Mouse (Mus musculus) heart, adult 2 months (tissue): ENCODE results near the gene Sbf2. TPM values are rescaled to one million over a fixed set of nuclear protein-coding genes. Genes with fewer than 3 reads are reported as not detected.
"Not testable (repeated sequence)": the region's sequence is repeated elsewhere in the genome, so short reads cannot be mapped to it uniquely, and the experiment has no call there.

ENCODE experiments used
- DNase-seq, 2 experiments: peaks; one replicate each; pipeline ENCODE4 v3.0.0; 2021
- H3K27ac ChIP-seq: fragments of 200-600 bp; 2 replicates; pipeline ENCODE4 v1.8.1; 2022
- H3K27me3 ChIP-seq: fragments of 200-500 bp; 2 replicates; pipeline ENCODE4 v1.6.1; 2012; ENCODE audit warnings: mild to moderate bottlenecking, low read length, inconsistent platforms, mixed read lengths; ENCODE audit not compliant: control insufficient read depth, insufficient read depth
- H3K36me3 ChIP-seq: fragments of 200-500 bp; 2 replicates; pipeline ENCODE4 v1.6.1; 2012; ENCODE audit warnings: low read length, inconsistent platforms; ENCODE audit not compliant: control insufficient read depth, insufficient read depth
- H3K4me1 ChIP-seq: fragments of 200-500 bp; 2 replicates; pipeline ENCODE4 v1.6.1; 2011; ENCODE audit warnings: low read length; ENCODE audit not compliant: control insufficient read depth, insufficient read depth
- H3K4me3 ChIP-seq: fragments of 200-600 bp; 2 replicates; pipeline ENCODE4 v1.8.1; 2022
- H3K79me2 ChIP-seq: fragments of 200-500 bp; replicated peaks from 2 replicates; pipeline ENCODE4 v1.6.1; 2012; ENCODE audit warnings: mild to moderate bottlenecking, inconsistent platforms, low read length, moderate library complexity, mixed read lengths; ENCODE audit not compliant: control insufficient read depth, insufficient read depth
- H3K9ac ChIP-seq: fragments of 200-500 bp; 2 replicates; pipeline ENCODE4 v1.6.1; 2012; ENCODE audit warnings: low read depth, mild to moderate bottlenecking, control low read depth, inconsistent platforms, low read length, mixed read lengths
- CTCF ChIP-seq: fragments of 200-600 bp; IDR thresholded peaks from 2 replicates; pipeline ENCODE4 v1.8.1; 2022; ENCODE audit warnings: antibody characterized with exemption, mild to moderate bottlenecking, moderate library complexity
- EP300 ChIP-seq: fragments of 200-500 bp; IDR thresholded peaks from 2 replicates; pipeline ENCODE4 v1.6.1; 2011; ENCODE audit warnings: low read depth, low read length, control low read depth; ENCODE audit not compliant: insufficient read depth
- POLR2A ChIP-seq: fragments of 200-500 bp; IDR thresholded peaks from 2 replicates; pipeline ENCODE4 v1.6.1; 2011; ENCODE audit warnings: mild to moderate bottlenecking, low read depth, low read length, control low read depth; ENCODE audit not compliant: insufficient read depth
- WGBS: fragments of 180-500 bp; shearing (Covaris S2); methylation state at CpG from one replicate; pipeline ENCODE4 v1.1.7; 2018; 5-methylcytosine and 5-hydroxymethylcytosine counted together
- intact Hi-C: fragments of 180-260 bp; cut with DNase I; formaldehyde crosslinking; loops from one replicate; pipeline ENCODE4 v1.15.1; 2025
- polyA plus RNA-seq: library from polyadenylated mRNA; depleted of rRNA; stranded (reverse); fragments of >200 nt; gene quantifications from 2 replicates; pipeline ENCODE4 v1.2.3, GENCODE M21; 2012
- total RNA-seq, 2 experiments: library from RNA; stranded (reverse); gene quantifications; 2 replicates each; pipeline ENCODE4 v1.2.3; 2021

Sbf2 gene
- total and polyA plus RNA-seq, 3 experiments = 16.1 to 40.4 (median 39.7) TPM

- WGBS = 52% methylated on average over 6 of the region's 6 CpGs
- no peak overlapping the region for H3K9ac ChIP-seq
- no peak overlapping the region for H3K4me3 ChIP-seq
- intact Hi-C loops = loop anchor here (1.0 to 5.0 kb wide), 3 partner anchors 46 to 359 kb away; no protein-coding TSS in a partner anchor
- H3K27ac ChIP-seq = no peak overlapping the region
- H3K27me3 ChIP-seq = no peaks in the 10 kb centered on the region
- H3K79me2 ChIP-seq = no peaks in the 10 kb centered on the region
- no peaks in the 10 kb centered on the region for H3K36me3 ChIP-seq
- H3K4me1 ChIP-seq = peaks cover 14% of the 10 kb centered on the region
- TF ChIP-seq CTCF = no peak
- no peak for TF ChIP-seq POLR2A
- TF ChIP-seq EP300 = no peak
- no peak for DNase-seq
These were observed 31.1 kb upstream of the Sbf2 start for GRCm38 (mm10) chr7:110645859-110646258.

DNA sequence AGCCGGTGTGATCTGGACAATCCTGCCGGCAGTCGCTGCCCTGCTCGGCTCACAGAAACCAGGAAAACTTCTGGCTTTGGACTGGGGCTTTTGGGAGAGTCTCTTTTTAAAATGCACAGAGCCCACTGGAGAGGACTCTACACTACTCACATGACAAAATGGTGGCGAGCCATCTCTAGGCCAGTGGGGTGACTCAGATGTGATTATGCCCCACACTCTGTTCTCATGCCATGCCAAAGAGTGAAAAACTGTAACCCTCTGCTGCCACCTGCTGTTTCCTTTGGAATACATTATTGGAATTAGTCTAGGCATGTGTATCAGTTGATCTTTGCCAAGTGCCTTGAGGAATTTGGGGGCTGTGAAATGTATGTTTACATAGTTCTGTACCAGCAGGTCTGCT, 30.6 kb upstream of the Sbf2 start:
- no peaks in the 10 kb centered on the region for H3K36me3 ChIP-seq
- TF ChIP-seq CTCF (peak; percentile 84), EP300 (0 out of 2 replicates have a peak, but pooled peaks have one; percentile 38), POLR2A (no peak)
- WGBS = 83% methylated on average over 5 of the region's 5 CpGs
- no peak overlapping the region for H3K27ac ChIP-seq
- DNase-seq = peak; percentile 41 to 46
- H3K4me1 ChIP-seq = peaks cover 14% of the 10 kb centered on the region
- H3K27me3 ChIP-seq = no peaks in the 10 kb centered on the region
- intact Hi-C loops = loop anchor here (1.0 to 5.0 kb wide), 3 partner anchors 47 to 358 kb away; no protein-coding TSS in a partner anchor
- H3K4me3 ChIP-seq = no peak overlapping the region
- no peak overlapping the region for H3K9ac ChIP-seq
- no peaks in the 10 kb centered on the region for H3K79me2 ChIP-seq

DNA sequence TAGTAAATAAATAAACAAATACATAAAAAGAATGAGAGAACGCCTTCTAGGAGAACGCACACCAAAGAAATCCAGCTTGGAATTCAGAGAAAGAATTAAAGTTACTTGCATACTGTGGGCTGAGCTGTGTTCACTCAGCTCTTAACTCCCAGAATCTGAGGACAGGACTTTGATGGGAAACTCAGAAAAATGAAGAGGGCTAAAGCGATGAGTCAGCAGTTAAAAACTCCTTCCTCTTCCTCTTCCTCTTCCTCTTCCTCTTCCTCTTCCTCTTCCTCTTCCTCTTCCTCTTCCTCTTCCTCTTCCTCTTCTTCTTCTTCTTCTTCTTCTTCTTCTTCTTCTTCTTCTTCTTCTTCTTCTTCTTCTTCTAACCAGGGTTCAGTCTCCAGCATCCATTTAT, 25.2 kb upstream of the Sbf2 start:
- H3K4me3 ChIP-seq, H3K79me2 ChIP-seq, H3K27me3 ChIP-seq, H3K36me3 ChIP-seq, H3K27ac ChIP-seq, H3K4me1 ChIP-seq, H3K9ac ChIP-seq, DNase-seq: not testable (repeated sequence)
- intact Hi-C loops = loop anchor here (10.0 kb wide), 1 partner anchor 475 kb away; no protein-coding TSS in a partner anchor
- 98% methylated on average over 3 of the region's 3 CpGs for WGBS

- Histone ChIP-seq H3K4me3 (no peak overlapping the region), H3K9ac (no peak overlapping the region), H3K4me1 (no peaks in the 10 kb centered on the region), H3K36me3 (no peaks in the 10 kb centered on the region), H3K27ac (no peak overlapping the region), H3K79me2 (no peaks in the 10 kb centered on the region), H3K27me3 (no peaks in the 10 kb centered on the region)
- no peak for TF ChIP-seq CTCF
- TF ChIP-seq EP300 = no peak
- TF ChIP-seq POLR2A = no peak
- no peak for DNase-seq
- intact Hi-C loops = loop anchor here (10.0 kb wide), 1 partner anchor 475 kb away; no protein-coding TSS in a partner anchor
- WGBS = 75% methylated on average over 11 of the region's 11 CpGs
These were observed 24.7 kb upstream of the Sbf2 start for GRCm38 (mm10) chr7:110639291-110639915.

DNA sequence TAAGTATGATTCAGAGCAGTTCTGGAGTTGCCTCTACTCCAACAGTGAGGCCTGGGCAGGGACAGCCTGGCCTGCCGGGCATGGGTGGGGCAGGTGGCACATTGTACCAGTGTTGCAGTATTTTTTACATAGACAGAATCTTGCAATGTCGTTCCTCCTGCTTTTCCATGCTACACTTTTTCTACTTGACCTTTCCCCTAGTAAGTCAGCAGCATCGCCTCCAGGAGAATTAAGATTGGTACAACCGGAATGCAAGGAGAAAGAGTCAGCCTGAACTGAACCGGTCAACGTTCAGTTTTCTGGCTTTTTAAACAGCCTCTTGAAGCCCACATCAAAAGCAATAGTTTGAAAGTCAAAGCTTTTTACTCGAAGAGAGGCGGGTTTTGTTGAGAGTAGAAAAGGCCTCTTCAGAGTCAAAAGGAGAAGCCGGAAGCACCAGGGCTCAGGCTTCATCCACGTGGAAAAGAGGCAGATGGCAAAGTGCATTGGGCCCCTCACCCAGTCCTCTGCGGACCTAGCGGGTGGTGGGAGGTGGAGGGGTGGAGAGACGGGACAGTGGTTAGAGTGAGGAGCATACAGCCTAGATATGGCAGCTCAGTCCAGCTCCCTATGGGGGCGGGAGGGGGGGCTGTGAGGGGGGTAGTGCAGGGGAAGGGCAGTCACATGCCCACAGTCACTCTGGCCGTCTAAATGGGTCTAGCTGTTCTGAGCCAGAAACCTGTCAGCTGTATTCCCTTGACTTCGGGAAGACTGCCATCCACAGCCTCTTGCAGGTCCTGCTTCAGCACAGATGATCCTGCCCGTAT, 23.8 kb upstream of the Sbf2 start:
- TF ChIP-seq CTCF = peak; percentile 29
- TF ChIP-seq EP300 = no peak
- Histone ChIP-seq H3K27ac (no peak overlapping the region; the same call in 1 of the 2 replicates), H3K79me2 (no peaks in the 10 kb centered on the region), H3K36me3 (no peaks in the 10 kb centered on the region), H3K27me3 (no peaks in the 10 kb centered on the region), H3K4me3 (no peak overlapping the region), H3K9ac (no peak overlapping the region), H3K4me1 (no peaks in the 10 kb centered on the region)
- WGBS = 57% methylated on average over 17 of the region's 17 CpGs
- intact Hi-C loops = loop anchor here (10.0 kb wide), 1 partner anchor 474 kb away; no protein-coding TSS in a partner anchor
- DNase-seq = peak in 1 of 2 experiments; percentile 53

- H3K27me3 ChIP-seq = no peaks in the 10 kb centered on the region
- no peaks in the 10 kb centered on the region for H3K36me3 ChIP-seq
- 46% methylated on average over 1 of the region's 1 CpGs for WGBS
- no peak overlapping the region for H3K4me3 ChIP-seq
- H3K9ac ChIP-seq = no peak overlapping the region
- intact Hi-C loops = loop anchor here (10.0 kb wide), 1 partner anchor 472 kb away; no protein-coding TSS in a partner anchor
- H3K27ac ChIP-seq = no peak overlapping the region
- no peak for TF ChIP-seq POLR2A
- TF ChIP-seq CTCF = no peak
- no peak for TF ChIP-seq EP300
- no peaks in the 10 kb centered on the region for H3K4me1 ChIP-seq
- no peaks in the 10 kb centered on the region for H3K79me2 ChIP-seq
- no peak for DNase-seq
These were observed 21.8 kb upstream of the Sbf2 start for GRCm38 (mm10) chr7:110636559-110636958.
